Comparison of ENCODE assay signal across 8 mouse cellular contexts in the genomic region with DNA sequence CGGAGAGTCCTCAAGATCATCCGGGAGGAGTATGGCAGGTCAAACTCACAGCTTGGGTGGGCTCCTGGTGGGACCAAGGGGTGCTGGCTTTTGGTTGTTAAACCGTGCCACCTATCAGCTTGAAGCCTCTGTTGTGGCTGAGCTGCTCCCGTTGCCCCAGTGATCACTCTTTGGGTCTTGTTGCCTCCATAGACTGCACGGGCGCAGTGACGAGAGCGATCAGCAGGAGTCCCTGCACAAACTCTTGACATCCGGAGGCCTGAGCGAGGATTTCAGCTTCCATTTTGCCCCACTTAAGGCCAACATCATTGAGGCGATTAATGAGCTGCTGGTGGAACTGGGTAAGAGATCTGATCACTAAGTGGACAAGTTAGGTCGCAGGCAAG. TPM values are rescaled to one million over a fixed set of nuclear protein-coding genes. Genes with fewer than 3 reads are reported as not detected.
DNase-seq lines count a peak whose midpoint lies in the region; ATAC-seq and TF ChIP-seq lines count a peak whose summit lies in the region.

No protein-coding gene starts in this region.

- H3K9ac ChIP-seq in lung, embryonic 14.5 days = peak overlapping the region; percentile 55
- H3K9ac ChIP-seq in forebrain, embryonic 15.5 days (replicated peaks) = peak overlapping the region; percentile 67
- peak overlapping the region; percentile 66 for H3K9ac ChIP-seq in limb, embryonic 14.5 days (ENCODE audit: low read depth, low read length, severe bottlenecking)
- peak overlapping the region; percentile 84 for H3K9ac ChIP-seq in neural tube, embryonic 13.5 days

- H3K4me1 ChIP-seq in lung, embryonic 14.5 days (ENCODE audit: insufficient read depth) = peaks cover 9% of the 10 kb centered on the region; the same call in 1 of the 2 replicates
- H3K4me1 ChIP-seq in forebrain, embryonic 15.5 days = peaks cover 24% of the 10 kb centered on the region
- H3K4me1 ChIP-seq in limb, embryonic 14.5 days (ENCODE audit: control insufficient read depth, insufficient read depth, low read length) = peaks cover 18% of the 10 kb centered on the region
- peaks cover 23% of the 10 kb centered on the region for H3K4me1 ChIP-seq in neural tube, embryonic 13.5 days (replicated peaks)

- TF ChIP-seq POLR2A in limb, embryonic 14.5 days (IDR thresholded peaks at IDR 0.05; ENCODE audit: borderline replicate concordance, extremely low read depth, insufficient read depth, insufficient read length) = no peak

- peak overlapping the region; percentile 85 for H3K4me2 ChIP-seq in lung, embryonic 14.5 days
- H3K4me2 ChIP-seq in forebrain, embryonic 15.5 days (replicated peaks) = peak overlapping the region; percentile 93
- peak overlapping the region; percentile 83 for H3K4me2 ChIP-seq in limb, embryonic 14.5 days (replicated peaks; ENCODE audit: low read depth, low read length, severe bottlenecking)
- H3K4me2 ChIP-seq in neural tube, embryonic 13.5 days = peak overlapping the region; percentile 87

- no peak for ATAC-seq in lung, embryonic 14.5 days (ENCODE audit: insufficient read depth)
- no peak; the same call in 1 of the 2 replicates for ATAC-seq in forebrain, embryonic 15.5 days (replicated peaks)
- no peak for ATAC-seq in limb, embryonic 14.5 days (ENCODE audit: low FRiP score, low read depth)
- ATAC-seq in neural tube, embryonic 13.5 days (ENCODE audit: low read depth) = no peak; the same call in 1 of the 2 replicates

- DNase-seq in lung, embryonic 14.5 days = peak; percentile 24
- no peak for DNase-seq in lung, postnatal 14 days
- DNase-seq in adrenal gland, postnatal 36 days = peak; percentile 26 to 36
- DNase-seq in limb, embryonic 14.5 days (ENCODE audit: low spot score) = no peak
- DNase-seq in frontal cortex, postnatal 36 days (ENCODE audit: low spot score in 2 of 2) = no peak
- DNase-seq in gastrocnemius, adult 8-10 months (ENCODE audit: low spot score in 2 of 2) = no peak

- H3K9me3 ChIP-seq in lung, embryonic 14.5 days (ENCODE audit: low read depth, low read length) = no peaks in the 10 kb centered on the region
- no peaks in the 10 kb centered on the region for H3K9me3 ChIP-seq in forebrain, embryonic 15.5 days
- H3K9me3 ChIP-seq in limb, embryonic 14.5 days (ENCODE audit: control insufficient read depth, low read length) = no peaks in the 10 kb centered on the region
- H3K9me3 ChIP-seq in neural tube, embryonic 13.5 days = no peaks in the 10 kb centered on the region

- peaks cover 42% of the 10 kb centered on the region for H3K36me3 ChIP-seq in lung, embryonic 14.5 days (ENCODE audit: insufficient read depth)
- H3K36me3 ChIP-seq in forebrain, embryonic 15.5 days = peaks cover 37% of the 10 kb centered on the region
- H3K36me3 ChIP-seq in limb, embryonic 14.5 days (ENCODE audit: control insufficient read depth, insufficient read depth, low read length) = peaks cover 43% of the 10 kb centered on the region
- peaks cover 42% of the 10 kb centered on the region for H3K36me3 ChIP-seq in neural tube, embryonic 13.5 days

- H3K27me3 ChIP-seq in lung, embryonic 14.5 days (ENCODE audit: insufficient read depth, low read length) = no peaks in the 10 kb centered on the region
- no peaks in the 10 kb centered on the region for H3K27me3 ChIP-seq in forebrain, embryonic 15.5 days
- no peaks in the 10 kb centered on the region for H3K27me3 ChIP-seq in limb, embryonic 14.5 days (ENCODE audit: control insufficient read depth, insufficient read depth, low read length)
- H3K27me3 ChIP-seq in neural tube, embryonic 13.5 days = no peaks in the 10 kb centered on the region

- peak overlapping the region; percentile 64 for H3K4me3 ChIP-seq in lung, embryonic 14.5 days (ENCODE audit: low read depth, low read length)
- H3K4me3 ChIP-seq in forebrain, embryonic 15.5 days = peak overlapping the region; percentile 85
- H3K4me3 ChIP-seq in limb, embryonic 14.5 days (replicated peaks; ENCODE audit: low read length) = peak overlapping the region; percentile 86
- H3K4me3 ChIP-seq in neural tube, embryonic 13.5 days = peak overlapping the region; percentile 75

- no peak overlapping the region for H3K27ac ChIP-seq in lung, embryonic 14.5 days (ENCODE audit: low read depth)
- H3K27ac ChIP-seq in forebrain, embryonic 15.5 days (replicated peaks) = peak overlapping the region; percentile 72; the same call in 1 of the 2 replicates
- H3K27ac ChIP-seq in limb, embryonic 14.5 days (replicated peaks; ENCODE audit: low read depth, low read length) = peak overlapping the region; percentile 65
- H3K27ac ChIP-seq in neural tube, embryonic 13.5 days (replicated peaks) = peak overlapping the region; percentile 71; the same call in 1 of the 2 replicates

- TF ChIP-seq CTCF in lung, embryonic 14.5 days (IDR thresholded peaks at IDR 0.05; ENCODE audit: low read depth) = 0 out of 2 replicates have a peak, but pooled peaks have one; percentile 9

- WGBS in lung, embryonic 14.5 days = 3% methylated on average over 12 of the region's 12 CpGs
- WGBS in forebrain, embryonic 15.5 days = 5% methylated on average over 12 of the region's 12 CpGs
- 4% methylated on average over 11 of the region's 12 CpGs for WGBS in limb, embryonic 14.5 days
- WGBS in neural tube, embryonic 13.5 days = 2% methylated on average over 12 of the region's 12 CpGs

RNA-seq across cellular contexts. Expression of gene Eif2b2, which starts 0.6 kb away (rescaled TPM):
- 91.4 and 99.9 TPM in 2 replicates for polyA plus RNA-seq in lung, embryonic 14.5 days (2014; fragmentation: Nextera tagmentation; extraction: Ambion mirVana)
- 10 to 100 TPM; 82.1 to 85.3 TPM for total RNA-seq in adrenal gland, postnatal 36 days (2021)
- polyA plus RNA-seq in forebrain, embryonic 15.5 days (2015; fragmentation: Nextera tagmentation; extraction: Ambion mirVana) = 81.9 and 84.3 TPM in 2 replicates
- polyA plus RNA-seq in limb, embryonic 14.5 days (2012; rRNA removed) = 109 and 128 TPM in 2 replicates
- polyA plus RNA-seq in limb, embryonic 14.5 days (2014; fragmentation: Nextera tagmentation; extraction: Ambion mirVana) = 78.2 and 79.6 TPM in 2 replicates
- polyA plus RNA-seq in neural tube, embryonic 13.5 days (2015; fragmentation: Nextera tagmentation; extraction: Ambion mirVana) = 85.5 and 85.6 TPM in 2 replicates
- total RNA-seq in gastrocnemius, adult 8-10 months (2022) = 10 to 100 TPM; 50.2 to 68.0 (median 60.0) TPM

RNA-seq across cellular contexts. Expression of gene Pgf, which starts 42.3 kb away (rescaled TPM):
- polyA plus RNA-seq in lung, embryonic 14.5 days (2014; fragmentation: Nextera tagmentation; extraction: Ambion mirVana) = 10.9 and 14.6 TPM in 2 replicates
- 1 to 10 TPM in 1 of 2 experiments, under 1 TPM in 1; 0.43 to 2.1 TPM for total RNA-seq in adrenal gland, postnatal 36 days (2021)
- 6.2 and 6.3 TPM in 2 replicates for polyA plus RNA-seq in forebrain, embryonic 15.5 days (2015; fragmentation: Nextera tagmentation; extraction: Ambion mirVana)
- 10.0 and 10.3 TPM in 2 replicates for polyA plus RNA-seq in limb, embryonic 14.5 days (2012; rRNA removed)
- polyA plus RNA-seq in limb, embryonic 14.5 days (2014; fragmentation: Nextera tagmentation; extraction: Ambion mirVana) = 14.6 and 16.1 TPM in 2 replicates
- 11.6 and 12.6 TPM in 2 replicates for polyA plus RNA-seq in neural tube, embryonic 13.5 days (2015; fragmentation: Nextera tagmentation; extraction: Ambion mirVana)
- total RNA-seq in gastrocnemius, adult 8-10 months (2022) = 1 to 10 TPM in 3 of 4 experiments, under 1 TPM in 1; 0.70 to 2.1 (median 1.5) TPM

RNA-seq across cellular contexts. Expression of gene Mlh3, which starts 50.5 kb away (rescaled TPM):
- polyA plus RNA-seq in lung, embryonic 14.5 days (2014; fragmentation: Nextera tagmentation; extraction: Ambion mirVana) = 8.8 and 10.2 TPM in 2 replicates
- 10 to 100 TPM; 11.0 to 12.9 TPM for total RNA-seq in adrenal gland, postnatal 36 days (2021)
- 10.3 and 10.7 TPM in 2 replicates for polyA plus RNA-seq in forebrain, embryonic 15.5 days (2015; fragmentation: Nextera tagmentation; extraction: Ambion mirVana)
- polyA plus RNA-seq in limb, embryonic 14.5 days (2012; rRNA removed) = 11.3 and 12.3 TPM in 2 replicates
- 8.6 and 9.3 TPM in 2 replicates for polyA plus RNA-seq in limb, embryonic 14.5 days (2014; fragmentation: Nextera tagmentation; extraction: Ambion mirVana)
- 8.7 and 9.6 TPM in 2 replicates for polyA plus RNA-seq in neural tube, embryonic 13.5 days (2015; fragmentation: Nextera tagmentation; extraction: Ambion mirVana)
- 10 to 100 TPM; 10.8 to 12.1 (median 11.7) TPM for total RNA-seq in gastrocnemius, adult 8-10 months (2022)

Comparison
In these comparisons a context has a peak if more than half of its experiments do, and no peak if none do; other contexts are left out.
1. DNase-seq: peak in lung, embryonic 14.5 days (single experiment) and adrenal gland, postnatal 36 days (2 of 2); none in lung, postnatal 14 days (single experiment), limb, embryonic 14.5 days (single experiment), frontal cortex, postnatal 36 days (0 of 2) and gastrocnemius, adult 8-10 months (0 of 2).
2. Peak in every context shown above with its lines, with median percentiles within 50 percentile points of each other: H3K4me2 ChIP-seq, H3K4me3 ChIP-seq and H3K9ac ChIP-seq.